ENCODE assay signal across 32 mouse cellular contexts in genomic region chr6:145725849-145726248, GRCm38 (mm10). TPM values are rescaled to one million over a fixed set of nuclear protein-coding genes. Genes with fewer than 3 reads are reported as not detected.
DNase-seq lines count a peak whose midpoint lies in the region; ATAC-seq and TF ChIP-seq lines count a peak whose summit lies in the region.
"Had no signal": no experiment of that assay in that cellular context is flagged by ENCODE, and none has a peak within 500 bp of the region (broad histone marks: within the 10 kb centered on the region; RNA-seq: fewer than 3 reads in every experiment).

No protein-coding gene starts in this region.

- WGBS in intestine, embryonic 15.5 days, result 61% methylated on average over 10 of the region's 10 CpGs
- WGBS in intestine, postnatal 0 days, result 56% methylated on average over 10 of the region's 10 CpGs
- 86% methylated on average over 10 of the region's 10 CpGs for WGBS in thymus, adult 2 months

- peak; percentile 75 for ATAC-seq in intestine, embryonic 15.5 days
- ATAC-seq in intestine, postnatal 0 days, result no peak
- ATAC-seq: CD4-positive, CD25-positive, alpha-beta regulatory T cell, adult 4 months; forebrain, embryonic 15.5 days; midbrain, embryonic 15.5 days had no signal

- TF ChIP-seq POLR2A in embryonic fibroblast, embryonic 13.5 days (IDR thresholded peaks at IDR 0.05; ENCODE audit: low read depth, low read length), result no peak
- no peak for TF ChIP-seq POLR2A in thymus, adult 2 months (IDR thresholded peaks at IDR 0.05; ENCODE audit: control insufficient read depth, extremely low read depth, insufficient read depth, low read length, poor library complexity)

- no peak for TF ChIP-seq CTCF in intestine, postnatal 0 days (IDR thresholded peaks at IDR 0.05; ENCODE audit: low read depth)
- TF ChIP-seq CTCF in embryonic fibroblast, embryonic 13.5 days (IDR thresholded peaks at IDR 0.05; ENCODE audit: borderline replicate concordance, insufficient read depth, low read length), result no peak
- no peak for TF ChIP-seq CTCF in thymus, adult 2 months (IDR thresholded peaks at IDR 0.05; ENCODE audit: borderline replicate concordance, control insufficient read depth, extremely low read depth, insufficient read depth, low read length, poor library complexity)

- H3K4me3 ChIP-seq in intestine, embryonic 15.5 days (replicated peaks), result no peak overlapping the region
- no peak overlapping the region for H3K4me3 ChIP-seq in intestine, postnatal 0 days (ENCODE audit: low read depth, low read length)
- H3K4me3 ChIP-seq in embryonic fibroblast, embryonic 13.5 days (ENCODE audit: insufficient read depth, low read length), result no peak overlapping the region
- no peak overlapping the region for H3K4me3 ChIP-seq in thymus, adult 2 months (ENCODE audit: control insufficient read depth, insufficient read depth, low read length)
- H3K4me3 ChIP-seq: forebrain, embryonic 10.5 days; forebrain, embryonic 15.5 days; gastrocnemius, adult 2 months; hindbrain, embryonic 13.5 days; midbrain, embryonic 10.5 days; midbrain, embryonic 15.5 days; neural tube, embryonic 15.5 days had no signal

- no peak overlapping the region for H3K9ac ChIP-seq in intestine, embryonic 15.5 days
- no peak overlapping the region for H3K9ac ChIP-seq in intestine, postnatal 0 days (ENCODE audit: low read depth, low read length)
- H3K9ac ChIP-seq: forebrain, embryonic 15.5 days; hindbrain, embryonic 13.5 days; liver, embryonic 14.5 days; midbrain, embryonic 15.5 days; neural tube, embryonic 15.5 days had no signal

- H3K27ac ChIP-seq in intestine, embryonic 15.5 days, result no peak overlapping the region
- H3K27ac ChIP-seq in intestine, postnatal 0 days (ENCODE audit: low read depth, low read length), result no peak overlapping the region
- peak overlapping the region; percentile 38; the same call in 1 of the 2 replicates for H3K27ac ChIP-seq in embryonic fibroblast, embryonic 13.5 days (ENCODE audit: insufficient read depth, low read length)
- H3K27ac ChIP-seq in thymus, adult 2 months (ENCODE audit: control insufficient read depth, insufficient read depth, low read length), result no peak overlapping the region
- H3K27ac ChIP-seq: forebrain, embryonic 10.5 days; forebrain, embryonic 15.5 days; gastrocnemius, adult 2 months; hindbrain, embryonic 13.5 days; liver, embryonic 14.5 days; midbrain, embryonic 10.5 days; midbrain, embryonic 15.5 days; neural tube, embryonic 15.5 days had no signal

- H3K4me1 ChIP-seq in intestine, embryonic 15.5 days (replicated peaks), result no peaks in the 10 kb centered on the region
- no peaks in the 10 kb centered on the region for H3K4me1 ChIP-seq in intestine, postnatal 0 days (replicated peaks; ENCODE audit: control insufficient read depth, insufficient read depth, low read length)
- H3K4me1 ChIP-seq in embryonic fibroblast, embryonic 13.5 days (ENCODE audit: control insufficient read depth, insufficient read depth, low read length), result 0 out of 2 replicates have a peak, but pooled peaks cover 4% of the 10 kb centered on the region
- no peaks in the 10 kb centered on the region for H3K4me1 ChIP-seq in thymus, adult 2 months (replicated peaks; ENCODE audit: control insufficient read depth, insufficient read depth, low read length)
- H3K4me1 ChIP-seq: forebrain, embryonic 10.5 days; forebrain, embryonic 15.5 days; midbrain, embryonic 15.5 days; neural tube, embryonic 15.5 days had no signal

- no peaks in the 10 kb centered on the region for H3K27me3 ChIP-seq in intestine, embryonic 15.5 days (replicated peaks)
- H3K27me3 ChIP-seq in intestine, postnatal 0 days (replicated peaks; ENCODE audit: control insufficient read depth, insufficient read depth, low read length), result no peaks in the 10 kb centered on the region
- H3K27me3 ChIP-seq in thymus, adult 2 months (ENCODE audit: control insufficient read depth, insufficient read depth, low read length), result no peaks in the 10 kb centered on the region
- H3K27me3 ChIP-seq: forebrain, embryonic 15.5 days; hindbrain, embryonic 13.5 days; midbrain, embryonic 15.5 days; neural tube, embryonic 15.5 days had no signal

- H3K9me3 ChIP-seq in intestine, embryonic 15.5 days, result no peaks in the 10 kb centered on the region
- H3K9me3 ChIP-seq in intestine, postnatal 0 days (ENCODE audit: control insufficient read depth), result no peaks in the 10 kb centered on the region
- H3K9me3 ChIP-seq: forebrain, embryonic 10.5 days; forebrain, embryonic 15.5 days; hindbrain, embryonic 13.5 days; midbrain, embryonic 10.5 days; midbrain, embryonic 15.5 days; neural tube, embryonic 15.5 days had no signal

- no peak overlapping the region for H3K4me2 ChIP-seq in intestine, embryonic 15.5 days (replicated peaks)
- no peak overlapping the region for H3K4me2 ChIP-seq in intestine, postnatal 0 days (replicated peaks; ENCODE audit: low read depth)
- H3K4me2 ChIP-seq: forebrain, embryonic 15.5 days; heart, embryonic 11.5 days; hindbrain, embryonic 13.5 days; midbrain, embryonic 15.5 days; neural tube, embryonic 15.5 days had no signal

- H3K36me3 ChIP-seq in intestine, embryonic 15.5 days, result no peaks in the 10 kb centered on the region
- no peaks in the 10 kb centered on the region for H3K36me3 ChIP-seq in intestine, postnatal 0 days (ENCODE audit: control insufficient read depth, insufficient read depth)
- no peaks in the 10 kb centered on the region for H3K36me3 ChIP-seq in thymus, adult 2 months (ENCODE audit: control insufficient read depth, insufficient read depth, low read length)
- H3K36me3 ChIP-seq: forebrain, embryonic 10.5 days; forebrain, embryonic 15.5 days; hindbrain, embryonic 13.5 days; midbrain, embryonic 10.5 days; midbrain, embryonic 15.5 days; neural tube, embryonic 15.5 days had no signal

- DNase-seq in 3134 (ENCODE audit: extremely low read depth, insufficient read length, low spot score), result peak; percentile 67
- DNase-seq in Muller cell, postnatal 12 days (ENCODE audit: inconsistent ontology term), result peak; percentile 42
- DNase-seq in thymus, adult 2 months, result no peak
- DNase-seq in cerebellum, postnatal 36 days, result no peak
- DNase-seq: adrenal gland, postnatal 36 days; cerebellum, adult 2 months; cerebellum, postnatal 14 days; gastrocnemius, adult 2 months; gastrocnemius, postnatal 36 days; heart, adult 18-20 months; heart, postnatal 36 days; kidney, adult 9 months; kidney, postnatal 10 days; layer of hippocampus, postnatal 36 days; left cerebral cortex, postnatal 4 days; liver; lung, adult 2 months; lung, postnatal 14 days; retina, postnatal 1 day; right cerebral cortex, postnatal 14 days had no signal

RNA-seq across cellular contexts. Expression of gene Rassf8, which starts 20.7 kb away (rescaled TPM):
- 4.7 TPM in 2 replicates for polyA plus RNA-seq in intestine, embryonic 15.5 days (2015; fragmentation: Nextera tagmentation; extraction: Ambion mirVana)
- polyA plus RNA-seq in intestine, postnatal 0 days (2015; fragmentation: Nextera tagmentation; extraction: Ambion mirVana), result 3.3 and 4.4 TPM in 2 replicates
- polyA plus RNA-seq in embryonic fibroblast, embryonic 13.5 days (2011; ENCODE audit: insufficient read length, low read depth, missing spikeins), result 65.0 and 73.0 TPM in 2 replicates
- polyA plus RNA-seq in thymus, adult 2 months (2012; rRNA removed), result 3.0 and 5.3 TPM in 2 replicates

Comparison
In these comparisons a context has a peak if more than half of its experiments do, and no peak if none do; other contexts are left out.
1. DNase-seq: peak in 3134 (single experiment) and Muller cell, postnatal 12 days (single experiment); none in thymus, adult 2 months (single experiment) and cerebellum, postnatal 36 days (0 of 2).
2. RNA of gene Rassf8, which starts 20.7 kb away (polyA plus RNA-seq): 65.0 to 73.0 TPM in embryonic fibroblast, embryonic 13.5 days; 3.0 to 5.3 TPM in thymus, adult 2 months, 4.7 TPM in intestine, embryonic 15.5 days and 3.3 to 4.4 TPM in intestine, postnatal 0 days; every median in the first group is over 10 times any median in the second.